Mouse (Mus musculus) CH12.LX (cell line): ENCODE results near the gene Bmp4. TPM values are rescaled to one million over a fixed set of nuclear protein-coding genes. Genes with fewer than 3 reads are reported as not detected.

ENCODE experiments used
- DNase-seq: peaks from one replicate; pipeline ENCODE4 v3.0.0-alpha.2; 2013; ENCODE audit errors: extremely low read depth
- H3K27ac ChIP-seq: 2 replicates; pipeline ENCODE4 v1.5.1; 2012; ENCODE audit warnings: low read depth, mild to moderate bottlenecking, control low read depth, moderate library complexity; ENCODE audit not compliant: insufficient read depth
- H3K27me3 ChIP-seq: replicated peaks from 2 replicates; pipeline ENCODE3; 2012; ENCODE audit warnings: inconsistent platforms
- H3K36me3 ChIP-seq, 2 experiments: replicated peaks in 1 of 2; 2 replicates each; pipeline versions ENCODE3 to v1.6.1; 2012; ENCODE audit warnings: inconsistent platforms in 1 of 2, low read length in 1 of 2, mild to moderate bottlenecking in 1 of 2, mixed read lengths in 1 of 2, moderate library complexity in 1 of 2; ENCODE audit not compliant: control insufficient read depth in 1 of 2, insufficient read depth in 1 of 2
- H3K4me1 ChIP-seq, 2 experiments: 2 replicates each; pipeline ENCODE4 v1.6.1; 2012; ENCODE audit warnings: inconsistent platforms in 1 of 2, moderate library complexity in 1 of 2; ENCODE audit not compliant: insufficient read depth in 2 of 2, control insufficient read depth in 1 of 2
- H3K4me2 ChIP-seq: 2 replicates; pipeline ENCODE4 v1.6.1; 2012; ENCODE audit warnings: low read depth, mild to moderate bottlenecking, control low read depth; ENCODE audit not compliant: poor library complexity, insufficient read depth, severe bottlenecking
- H3K4me3 ChIP-seq, 3 experiments: fragments of 150-350 bp in 1 of 3; sonication (generic) in 1 of 3; replicated peaks in 1 of 3; 2 replicates each; pipeline versions ENCODE3 to v1.5.1; 2011 to 2012; ENCODE audit warnings: low read depth in 2 of 3, low read length in 2 of 3, mild to moderate bottlenecking in 2 of 3, moderate library complexity in 2 of 3, control low read depth in 1 of 3, improper control_type of control experiment in 1 of 3, inconsistent platforms in 1 of 3, mixed read lengths in 1 of 3; ENCODE audit not compliant: poor library complexity in 1 of 3
- H3K79me2 ChIP-seq: replicated peaks from 2 replicates; pipeline ENCODE4 v1.6.1; 2012; ENCODE audit warnings: mild to moderate bottlenecking, moderate library complexity; ENCODE audit not compliant: control insufficient read depth, poor library complexity, insufficient read depth, severe bottlenecking; ENCODE audit errors: extremely low read depth
- H3K9ac ChIP-seq: 2 replicates; pipeline ENCODE4 v1.6.1; 2012; ENCODE audit warnings: low read depth, mild to moderate bottlenecking, control low read depth, moderate library complexity; ENCODE audit not compliant: insufficient read depth
- H3K9me3 ChIP-seq: replicated peaks from 2 replicates; pipeline ENCODE3; 2012; ENCODE audit warnings: low read length, inconsistent platforms, mixed read lengths
- BHLHE40 ChIP-seq: IDR thresholded peaks from 2 replicates; pipeline ENCODE4 v1.6.1; 2011; ENCODE audit warnings: mild to moderate bottlenecking, low read depth, low read length, improper control_type of control experiment
- E2F4 ChIP-seq: IDR thresholded peaks from 2 replicates; pipeline ENCODE4 v1.6.1; 2011; ENCODE audit warnings: low read depth, low read length, improper control_type of control experiment; ENCODE audit not compliant: insufficient replicate concordance
- ELF1 ChIP-seq: IDR thresholded peaks from 2 replicates; pipeline ENCODE4 v1.6.1; 2014; ENCODE audit warnings: low read depth, mild to moderate bottlenecking, inconsistent platforms, low read length, improper control_type of control experiment
- EP300 ChIP-seq: IDR thresholded peaks from 2 replicates; pipeline ENCODE4 v1.6.1; 2011; ENCODE audit warnings: low read length, improper control_type of control experiment
- ETS1 ChIP-seq: conservative IDR thresholded peaks from 2 replicates; pipeline ENCODE4 v1.6.1; 2012; ENCODE audit warnings: low read depth, mild to moderate bottlenecking, inconsistent platforms, low read length, improper control_type of control experiment, moderate library complexity
- HCFC1 ChIP-seq: IDR thresholded peaks from 2 replicates; pipeline ENCODE4 v1.6.1; 2012; ENCODE audit warnings: low read depth, mild to moderate bottlenecking, inconsistent platforms, low read length, improper control_type of control experiment
- IRF4 ChIP-seq: IDR thresholded peaks from 2 replicates; pipeline ENCODE4 v1.6.1; 2014; ENCODE audit warnings: low read depth, mild to moderate bottlenecking, inconsistent platforms, low read length, improper control_type of control experiment
- JUN ChIP-seq: IDR thresholded peaks from 2 replicates; pipeline ENCODE4 v1.6.1; 2011; ENCODE audit warnings: low read depth, mild to moderate bottlenecking, low read length, improper control_type of control experiment, moderate library complexity; ENCODE audit not compliant: insufficient read depth
- MAFK ChIP-seq: IDR thresholded peaks from 2 replicates; pipeline ENCODE4 v1.6.1; 2011; ENCODE audit warnings: low read length, improper control_type of control experiment; ENCODE audit not compliant: insufficient replicate concordance
- MAZ ChIP-seq: IDR thresholded peaks from 2 replicates; pipeline ENCODE4 v1.6.1; 2012; ENCODE audit warnings: low read depth, mild to moderate bottlenecking, inconsistent platforms, low read length, improper control_type of control experiment, moderate library complexity
- MEF2A ChIP-seq: IDR thresholded peaks from 2 replicates; pipeline ENCODE4 v1.6.1; 2014; ENCODE audit warnings: low read depth, mild to moderate bottlenecking, inconsistent platforms, low read length, improper control_type of control experiment, borderline replicate concordance
- MXI1 ChIP-seq: IDR thresholded peaks from 2 replicates; pipeline ENCODE4 v1.6.1; 2011; ENCODE audit warnings: mild to moderate bottlenecking, low read depth, low read length, improper control_type of control experiment
- NRF1 ChIP-seq: IDR thresholded peaks from 2 replicates; pipeline ENCODE4 v1.6.1; 2014; ENCODE audit warnings: low read depth, mild to moderate bottlenecking, inconsistent platforms, low read length, improper control_type of control experiment, moderate library complexity
- PAX5 ChIP-seq: IDR thresholded peaks from 2 replicates; pipeline ENCODE4 v1.6.1; 2012; ENCODE audit warnings: low read length, inconsistent platforms, mixed read lengths
- POLR2A ChIP-seq: IDR thresholded peaks from 2 replicates; pipeline ENCODE4 v1.6.1; 2011; ENCODE audit warnings: low read depth, mild to moderate bottlenecking, improper control_type of control experiment, low read length
- POLR2AphosphoS2 ChIP-seq: IDR thresholded peaks from 2 replicates; pipeline ENCODE4 v1.6.1; 2011; ENCODE audit warnings: low read depth, low read length, improper control_type of control experiment
- RAD21 ChIP-seq: IDR thresholded peaks from 2 replicates; pipeline ENCODE4 v1.6.1; 2011; ENCODE audit warnings: low read depth, mild to moderate bottlenecking, low read length, improper control_type of control experiment, moderate library complexity
- RCOR1 ChIP-seq: conservative IDR thresholded peaks from 2 replicates; pipeline ENCODE4 v1.6.1; 2012; ENCODE audit warnings: low read depth, mild to moderate bottlenecking, inconsistent platforms, low read length, improper control_type of control experiment
- SIN3A ChIP-seq: IDR thresholded peaks from 2 replicates; pipeline ENCODE4 v1.6.1; 2012; ENCODE audit warnings: low read length, improper control_type of control experiment, inconsistent platforms
- TCF12 ChIP-seq: IDR thresholded peaks from 2 replicates; pipeline ENCODE4 v1.6.1; 2014; ENCODE audit warnings: low read depth, mild to moderate bottlenecking, inconsistent platforms, low read length, improper control_type of control experiment
- UBTF ChIP-seq: IDR thresholded peaks from 2 replicates; pipeline ENCODE4 v1.6.1; 2012; ENCODE audit warnings: low read depth, mild to moderate bottlenecking, inconsistent platforms, low read length, improper control_type of control experiment, moderate library complexity
- USF1 ChIP-seq: IDR thresholded peaks from 2 replicates; pipeline ENCODE4 v1.6.1; 2014; ENCODE audit warnings: low read depth, mild to moderate bottlenecking, inconsistent platforms, low read length, improper control_type of control experiment
- ZKSCAN1 ChIP-seq: IDR thresholded peaks from 2 replicates; pipeline ENCODE4 v1.6.1; 2012; ENCODE audit warnings: low read depth, inconsistent platforms, low read length, improper control_type of control experiment, borderline replicate concordance
- ZMIZ1 ChIP-seq: IDR thresholded peaks from 2 replicates; pipeline ENCODE4 v1.6.1; 2012; ENCODE audit warnings: low read depth, mild to moderate bottlenecking, inconsistent platforms, low read length, improper control_type of control experiment
- dilution Hi-C: fragments of 300-500 bp; cut with MboI; formaldehyde crosslinking; loops from 2 replicates; pipeline ENCODE4 v1.14.3; 2020; ENCODE audit warnings: low sequenced_read_pairs; ENCODE audit not compliant: extremely low pct_unique_long_range_greater_than_20kb, extremely low pct_ligation_motif_present
- in situ Hi-C: fragments of 300-500 bp; cut with MboI; formaldehyde crosslinking; loops from 3 replicates; pipeline ENCODE4 v1.14.3; 2019; ENCODE audit warnings: low sequenced_read_pairs, low pct_ligation_motif_present, low pct_unique_long_range_greater_than_20kb, mixed read lengths
- polyA plus RNA-seq: library from polyadenylated mRNA; unstranded; fragments of >175 nt; gene quantifications from 2 replicates; pipeline ENCODE4 v1.2.1, GENCODE M21; 2012; ENCODE audit warnings: low read depth; ENCODE audit not compliant: insufficient read length
- total RNA-seq, 2 experiments: library from RNA; depleted of rRNA; stranded (reverse); fragments of 300-350 nt in 1 of 2; fragments of >200 nt in 1 of 2; gene quantifications; 2 replicates each; pipeline ENCODE4 v1.2.3; 2012 to 2014

Bmp4 gene
- total and polyA plus RNA-seq, 3 experiments, result not detected

DNA sequence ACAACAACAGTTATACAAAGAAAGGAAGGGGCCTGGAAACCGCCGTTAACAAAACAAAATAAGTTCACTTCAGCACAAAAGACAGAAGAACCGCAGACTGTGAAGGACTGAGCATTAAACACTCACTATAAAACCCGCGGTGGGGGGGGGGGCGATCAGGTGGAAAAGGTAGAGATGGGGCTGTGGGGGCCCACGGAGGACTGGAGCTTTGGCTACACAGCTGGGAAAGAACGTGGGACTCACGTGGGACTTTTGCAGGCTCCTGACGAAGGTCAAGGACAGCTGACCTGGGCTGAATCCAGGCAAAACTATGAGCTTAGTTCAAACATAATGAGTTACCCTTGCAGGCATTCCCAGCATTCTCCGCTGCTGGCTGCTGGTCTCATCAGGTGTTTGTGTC, 28.8 kb upstream of the Bmp4 start:
- H3K4me1 ChIP-seq, result no peaks in the 10 kb centered on the region
- in situ Hi-C loops, result no loop called here
- no peak overlapping the region for H3K9ac ChIP-seq
- H3K4me2 ChIP-seq, result no peak overlapping the region
- no peak overlapping the region for H3K27ac ChIP-seq
- dilution Hi-C loops, result no loop called here
- H3K4me3 ChIP-seq, result no peak overlapping the region
- no peak for TF ChIP-seq E2F4
- no peak for TF ChIP-seq POLR2A
- TF ChIP-seq RAD21, result no peak
- no peak for TF ChIP-seq JUN
- TF ChIP-seq MAFK, result no peak
- no peak for TF ChIP-seq ZKSCAN1
- no peak for TF ChIP-seq ELF1
- no peak for TF ChIP-seq RCOR1
- no peak for TF ChIP-seq PAX5
- H3K36me3 ChIP-seq, result no peaks in the 10 kb centered on the region
- H3K9me3 ChIP-seq, result peaks cover 4% of the 10 kb centered on the region
- DNase-seq, result no peak
- no peaks in the 10 kb centered on the region for H3K27me3 ChIP-seq
- H3K79me2 ChIP-seq, result no peaks in the 10 kb centered on the region

DNA sequence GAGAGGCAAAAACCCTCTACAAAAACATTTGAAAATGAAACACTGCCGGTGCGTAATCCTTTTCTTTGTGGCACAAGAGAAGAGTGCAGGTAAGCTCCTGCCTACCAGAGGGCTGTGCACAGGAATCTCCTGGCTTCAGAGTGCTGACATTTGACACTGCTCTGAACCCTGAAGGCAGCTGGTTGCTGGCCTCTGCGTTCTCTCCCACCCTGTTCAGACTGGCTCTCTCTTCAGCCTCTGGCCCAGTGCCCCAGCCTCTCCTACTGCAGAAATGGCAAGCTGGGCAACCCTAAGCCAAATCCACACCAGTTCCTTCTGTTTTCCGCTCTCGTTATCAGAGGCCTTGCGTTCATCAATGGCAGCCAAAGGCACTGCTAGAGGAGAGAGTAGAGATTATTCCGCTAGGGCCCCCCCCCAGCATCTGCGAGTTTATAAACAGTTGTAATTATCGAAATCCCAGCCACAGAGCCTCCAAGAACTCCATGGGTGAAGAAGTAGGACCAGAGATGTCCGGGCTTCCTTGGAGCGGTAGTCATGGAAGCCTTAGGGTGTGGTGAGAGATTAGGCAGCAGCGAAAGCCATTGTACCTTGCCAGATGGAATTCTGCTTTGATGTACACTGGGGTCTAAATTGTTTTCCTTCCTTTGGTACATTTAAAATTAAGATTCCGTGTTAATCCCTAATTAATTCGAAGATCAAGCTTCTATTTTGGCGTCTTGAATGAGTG, 28.1 kb upstream of the Bmp4 start:
- Histone ChIP-seq H3K4me3 (no peak overlapping the region), H3K9me3 (peaks cover 4% of the 10 kb centered on the region), H3K4me1 (no peaks in the 10 kb centered on the region), H3K9ac (no peak overlapping the region), H3K36me3 (no peaks in the 10 kb centered on the region), H3K27me3 (no peaks in the 10 kb centered on the region), H3K27ac (no peak overlapping the region), H3K4me2 (no peak overlapping the region), H3K79me2 (no peaks in the 10 kb centered on the region)
- dilution Hi-C loops (no loop called here), in situ Hi-C loops (no loop called here)
- no peak for DNase-seq
- TF ChIP-seq NRF1 (no peak), JUN (no peak), EP300 (no peak), E2F4 (no peak), ZMIZ1 (no peak), BHLHE40 (no peak), MEF2A (no peak), IRF4 (no peak), USF1 (no peak), HCFC1 (no peak), MXI1 (no peak), RAD21 (no peak), POLR2AphosphoS2 (no peak), UBTF (no peak), TCF12 (no peak), SIN3A (no peak), ETS1 (no peak), ZKSCAN1 (no peak), MAZ (no peak)
